In the genomic region with DNA sequence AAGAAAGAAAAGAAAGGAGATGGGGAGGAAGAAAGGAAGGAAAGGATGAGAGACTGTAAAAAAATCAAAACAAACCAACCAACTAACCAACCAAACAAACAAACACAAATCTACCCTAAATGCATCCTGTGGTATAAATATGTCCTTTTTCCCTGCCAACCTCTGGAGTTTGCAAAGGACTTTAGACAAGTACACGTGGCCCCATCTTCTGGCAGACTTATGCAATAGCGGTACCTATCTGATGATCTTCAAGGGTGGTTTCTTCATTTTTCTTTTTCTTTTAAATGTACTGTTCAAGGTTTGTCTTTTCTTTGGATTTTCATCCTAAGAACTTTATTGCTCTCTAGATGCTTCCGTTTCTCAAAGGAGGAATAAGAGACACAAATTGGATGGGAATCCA, we compare ENCODE assay signal across 9 mouse cellular contexts.
A peak's percentile ranks its signal among the peaks of the same experiment; 100 is the strongest.
DNase-seq lines count a peak whose midpoint lies in the region; ATAC-seq and TF ChIP-seq lines count a peak whose summit lies in the region.
"Had no signal": no experiment of that assay in that cellular context is flagged by ENCODE, and none has a peak within 500 bp of the region (broad histone marks: within the 10 kb centered on the region; RNA-seq: fewer than 3 reads in every experiment).

No protein-coding gene starts in this region.

- H3K9ac ChIP-seq in hindbrain, embryonic 14.5 days = no peak overlapping the region
- no peak overlapping the region for H3K9ac ChIP-seq in hindbrain, embryonic 16.5 days (ENCODE audit: low read depth, low read length)
- no peak overlapping the region for H3K9ac ChIP-seq in forebrain, embryonic 12.5 days
- H3K9ac ChIP-seq: embryonic facial prominence, embryonic 12.5 days had no signal

- 48% methylated on average over 3 of the region's 3 CpGs for WGBS in hindbrain, embryonic 14.5 days
- WGBS in hindbrain, embryonic 16.5 days = 45% methylated on average over 3 of the region's 3 CpGs
- 51% methylated on average over 3 of the region's 3 CpGs for WGBS in forebrain, embryonic 12.5 days

- no peak overlapping the region for H3K4me3 ChIP-seq in hindbrain, embryonic 14.5 days (replicated peaks; ENCODE audit: low read length)
- no peak overlapping the region for H3K4me3 ChIP-seq in hindbrain, embryonic 16.5 days (ENCODE audit: low read length)
- H3K4me3 ChIP-seq in G1E (ENCODE audit: low read depth, low read length) = no peak overlapping the region
- no peak overlapping the region for H3K4me3 ChIP-seq in forebrain, embryonic 12.5 days (replicated peaks)
- H3K4me3 ChIP-seq: embryonic facial prominence, embryonic 12.5 days had no signal

- DNase-seq in hindbrain, embryonic 14.5 days (ENCODE audit: low spot score) = peak; percentile 71
- DNase-seq in 416B (ENCODE audit: low read depth) = peak; percentile 81
- DNase-seq in G1E (ENCODE audit: low spot score) = peak; percentile 16
- DNase-seq in embryo, embryonic 10 days (ENCODE audit: low spot score) = peak; percentile 79
- peak; percentile 51 for DNase-seq in lung, postnatal 14 days
- no peak for DNase-seq in right cerebral cortex, adult 18-20 months

- H3K4me2 ChIP-seq in hindbrain, embryonic 14.5 days (replicated peaks) = no peak overlapping the region
- no peak overlapping the region for H3K4me2 ChIP-seq in hindbrain, embryonic 16.5 days (ENCODE audit: low read length)
- no peak overlapping the region for H3K4me2 ChIP-seq in forebrain, embryonic 12.5 days
- H3K4me2 ChIP-seq: embryonic facial prominence, embryonic 12.5 days had no signal

- no peak overlapping the region for H3K27ac ChIP-seq in hindbrain, embryonic 14.5 days
- H3K27ac ChIP-seq in hindbrain, embryonic 16.5 days (ENCODE audit: low read depth, low read length) = no peak overlapping the region
- no peak overlapping the region for H3K27ac ChIP-seq in forebrain, embryonic 12.5 days
- H3K27ac ChIP-seq: embryonic facial prominence, embryonic 12.5 days had no signal

- H3K27me3 ChIP-seq in hindbrain, embryonic 14.5 days (ENCODE audit: control insufficient read depth, insufficient read depth, low read length) = no peaks in the 10 kb centered on the region
- H3K27me3 ChIP-seq in hindbrain, embryonic 16.5 days (replicated peaks; ENCODE audit: control insufficient read depth, insufficient read depth, low read length) = no peaks in the 10 kb centered on the region
- H3K27me3 ChIP-seq in G1E (ENCODE audit: insufficient read depth, low read length) = 0 out of 2 replicates have a peak, but pooled peaks cover 4% of the 10 kb centered on the region
- H3K27me3 ChIP-seq in forebrain, embryonic 12.5 days = no peaks in the 10 kb centered on the region
- H3K27me3 ChIP-seq: embryonic facial prominence, embryonic 12.5 days had no signal

- H3K36me3 ChIP-seq in hindbrain, embryonic 14.5 days (replicated peaks; ENCODE audit: control insufficient read depth, insufficient read depth) = no peaks in the 10 kb centered on the region
- no peaks in the 10 kb centered on the region for H3K36me3 ChIP-seq in hindbrain, embryonic 16.5 days (ENCODE audit: control insufficient read depth, insufficient read depth, low read length)
- H3K36me3 ChIP-seq in G1E (replicated peaks) = no peaks in the 10 kb centered on the region
- H3K36me3 ChIP-seq in forebrain, embryonic 12.5 days (replicated peaks) = no peaks in the 10 kb centered on the region
- H3K36me3 ChIP-seq: embryonic facial prominence, embryonic 12.5 days had no signal

- no peaks in the 10 kb centered on the region for H3K9me3 ChIP-seq in hindbrain, embryonic 14.5 days (ENCODE audit: control insufficient read depth, low read length)
- no peaks in the 10 kb centered on the region for H3K9me3 ChIP-seq in hindbrain, embryonic 16.5 days (ENCODE audit: control insufficient read depth, low read length)
- no peaks in the 10 kb centered on the region for H3K9me3 ChIP-seq in G1E (replicated peaks)
- H3K9me3 ChIP-seq in forebrain, embryonic 12.5 days = no peaks in the 10 kb centered on the region
- H3K9me3 ChIP-seq: embryonic facial prominence, embryonic 12.5 days had no signal

- ATAC-seq in hindbrain, embryonic 14.5 days (ENCODE audit: low FRiP score) = no peak
- ATAC-seq in hindbrain, embryonic 16.5 days = no peak
- ATAC-seq in G1E (ENCODE audit: extremely low read depth, insufficient number of reproducible peaks, low FRiP score, poor library complexity, severe bottlenecking) = no peak
- no peak for ATAC-seq in forebrain, embryonic 12.5 days (ENCODE audit: low FRiP score)

- peaks cover 6% of the 10 kb centered on the region; the same call in 1 of the 2 replicates for H3K4me1 ChIP-seq in hindbrain, embryonic 14.5 days (replicated peaks; ENCODE audit: control insufficient read depth, insufficient read depth, low read length)
- H3K4me1 ChIP-seq in hindbrain, embryonic 16.5 days (ENCODE audit: control insufficient read depth, insufficient read depth, low read depth, low read length) = peaks cover 2% of the 10 kb centered on the region; the same call in 1 of the 2 replicates
- H3K4me1 ChIP-seq in G1E (ENCODE audit: insufficient read depth, low read depth, low read length) = peaks cover 30% of the 10 kb centered on the region
- H3K4me1 ChIP-seq in forebrain, embryonic 12.5 days = peaks cover 6% of the 10 kb centered on the region
- H3K4me1 ChIP-seq: embryonic facial prominence, embryonic 12.5 days had no signal

- no peak for TF ChIP-seq CTCF in G1E (IDR thresholded peaks at IDR 0.05; ENCODE audit: low read depth, low read length)
